Mouse (Mus musculus) kidney, adult 2 months (tissue): ENCODE results near the gene Erc2. TPM values are rescaled to one million over a fixed set of nuclear protein-coding genes. Genes with fewer than 3 reads are reported as not detected.

Experiments
- DNase-seq: peaks from one replicate; pipeline ENCODE4 v3.0.0; 2021
- H3K27ac ChIP-seq: fragments of 200-500 bp; 2 replicates; pipeline ENCODE4 v1.5.1; 2012; ENCODE audit warnings: low read depth, low read length, control low read depth, inconsistent platforms; ENCODE audit not compliant: insufficient read depth
- H3K27me3 ChIP-seq: fragments of 200-500 bp; replicated peaks from 2 replicates; pipeline ENCODE4 v1.6.1; 2012; ENCODE audit warnings: mild to moderate bottlenecking, moderate library complexity, low read length, inconsistent platforms; ENCODE audit not compliant: control insufficient read depth, insufficient read depth
- H3K36me3 ChIP-seq: fragments of 200-500 bp; 2 replicates; pipeline ENCODE4 v1.6.1; 2012; ENCODE audit warnings: mild to moderate bottlenecking, moderate library complexity, low read length, inconsistent platforms; ENCODE audit not compliant: control insufficient read depth, insufficient read depth
- H3K4me1 ChIP-seq: fragments of 200-500 bp; 2 replicates; pipeline ENCODE4 v1.6.1; 2011; ENCODE audit warnings: low read length; ENCODE audit not compliant: control insufficient read depth, insufficient read depth
- H3K4me3 ChIP-seq: fragments of 200-500 bp; 2 replicates; pipeline ENCODE4 v1.5.1; 2011; ENCODE audit warnings: mild to moderate bottlenecking, low read depth, low read length, control low read depth; ENCODE audit not compliant: insufficient read depth
- CTCF ChIP-seq: fragments of 200-500 bp; conservative IDR thresholded peaks from 2 replicates; pipeline ENCODE4 v1.5.1; 2011; ENCODE audit warnings: low read depth, mild to moderate bottlenecking, control low read depth, low read length, moderate library complexity, mixed read lengths; ENCODE audit not compliant: insufficient read depth, insufficient read length
- POLR2A ChIP-seq: fragments of 200-500 bp; IDR thresholded peaks from one replicate; pipeline ENCODE4 v1.6.1; 2011; ENCODE audit warnings: low read depth, low read length, control low read depth
- WGBS: fragments of 180-500 bp; shearing (Covaris S2); methylation state at CpG from one replicate; pipeline ENCODE4 v1.1.7; 2018; 5-methylcytosine and 5-hydroxymethylcytosine counted together
- polyA plus RNA-seq: library from polyadenylated mRNA; depleted of rRNA; stranded (reverse); fragments of >200 nt; gene quantifications from 2 replicates; pipeline ENCODE4 v1.2.3, GENCODE M21; 2012

Gene Erc2
- polyA plus RNA-seq, 1 experiment: 6.9 TPM

GRCm38 (mm10) chr14:28476746-28477145, 854.5 kb downstream of the Erc2 start:
- no peak overlapping the region for H3K27ac ChIP-seq
- no peaks in the 10 kb centered on the region for H3K36me3 ChIP-seq
- DNase-seq: no peak
- no peak overlapping the region for H3K4me3 ChIP-seq
- 80% methylated on average over 3 of the region's 3 CpGs for WGBS
- TF ChIP-seq CTCF (no peak), POLR2A (no peak)
- no peaks in the 10 kb centered on the region for H3K4me1 ChIP-seq
- no peaks in the 10 kb centered on the region for H3K27me3 ChIP-seq

GRCm38 (mm10) chr14:28480866-28481265, 858.6 kb downstream of the Erc2 start:
- no peak for DNase-seq
- Histone ChIP-seq H3K4me3 (no peak overlapping the region), H3K27ac (no peak overlapping the region), H3K4me1 (no peaks in the 10 kb centered on the region), H3K27me3 (no peaks in the 10 kb centered on the region), H3K36me3 (no peaks in the 10 kb centered on the region)
- WGBS: 97% methylated on average over 1 of the region's 1 CpGs
- TF ChIP-seq CTCF (no peak), POLR2A (no peak)

GRCm38 (mm10) chr14:28493806-28494205, 871.6 kb downstream of the Erc2 start:
- Histone ChIP-seq H3K27me3 (no peaks in the 10 kb centered on the region), H3K27ac (no peak overlapping the region), H3K4me1 (no peaks in the 10 kb centered on the region), H3K4me3 (no peak overlapping the region), H3K36me3 (no peaks in the 10 kb centered on the region)
- 93% methylated on average over 4 of the region's 4 CpGs for WGBS
- no peak for DNase-seq
- TF ChIP-seq CTCF: no peak
- TF ChIP-seq POLR2A: no peak

GRCm38 (mm10) chr14:28494273-28494672, 872.0 kb downstream of the Erc2 start:
- Histone ChIP-seq H3K36me3 (no peaks in the 10 kb centered on the region), H3K4me3 (no peak overlapping the region), H3K4me1 (no peaks in the 10 kb centered on the region), H3K27ac (no peak overlapping the region), H3K27me3 (no peaks in the 10 kb centered on the region)
- TF ChIP-seq POLR2A: no peak
- no peak for TF ChIP-seq CTCF
- DNase-seq: no peak
- 91% methylated on average over 5 of the region's 5 CpGs for WGBS

- TF ChIP-seq POLR2A (no peak), CTCF (no peak)
- DNase-seq: peak; percentile 27
- H3K27me3 ChIP-seq: no peaks in the 10 kb centered on the region
- no peak overlapping the region for H3K27ac ChIP-seq
- no peaks in the 10 kb centered on the region for H3K36me3 ChIP-seq
- 53% methylated on average over 12 of the region's 12 CpGs for WGBS
- H3K4me1 ChIP-seq: no peaks in the 10 kb centered on the region
- no peak overlapping the region for H3K4me3 ChIP-seq
These were observed 879.1 kb downstream of the Erc2 start for GRCm38 (mm10) chr14:28501216-28501878.

GRCm38 (mm10) chr14:28503276-28503675, 881.0 kb downstream of the Erc2 start:
- TF ChIP-seq POLR2A (no peak), CTCF (no peak)
- no peak overlapping the region for H3K27ac ChIP-seq

GRCm38 (mm10) chr14:28504101-28505050, 882.1 kb downstream of the Erc2 start, which contains the start of gene Wnt5a:
Wnt5a (plus strand) TSS chr14:28504750.
- H3K27ac ChIP-seq: peak within 1 kb of the TSS; percentile 33
- no peaks in the 10 kb centered on the region for H3K27me3 ChIP-seq
- no peak for TF ChIP-seq POLR2A
- no peak for TF ChIP-seq CTCF
- no peaks in the 10 kb centered on the region for H3K36me3 ChIP-seq
- DNase-seq: peak; percentile 58
- 2% methylated on average over 53 of the region's 53 CpGs for WGBS
- H3K4me3 ChIP-seq: peak within 1 kb of the TSS; percentile 83
- no peaks in the 10 kb centered on the region for H3K4me1 ChIP-seq

More at GRCm38 (mm10) chr14:28503276-28503675, 881.0 kb downstream of the Erc2 start:
- no peak for DNase-seq
- H3K4me3 ChIP-seq: no peak overlapping the region
- H3K36me3 ChIP-seq: no peaks in the 10 kb centered on the region
- H3K4me1 ChIP-seq: no peaks in the 10 kb centered on the region
- 90% methylated on average over 2 of the region's 2 CpGs for WGBS
- no peaks in the 10 kb centered on the region for H3K27me3 ChIP-seq
